Mouse (Mus musculus): Measurements from ENCODE around the gene Aida.

- TF ChIP-seq GATA1 (IDR thresholded peaks at IDR 0.05; ENCODE audit: borderline replicate concordance, low read length), result no peak
- TF ChIP-seq FLI1 (IDR thresholded peaks at IDR 0.05; ENCODE audit: low read length), result no peak
These were observed 24.3 kb downstream of the Aida start for GRCm38 (mm10) chr1:183320708-183321107.
